Mouse (Mus musculus) kidney, adult 2 months (tissue): ENCODE measurements around the gene Sbp. TPM values are rescaled to one million over a fixed set of nuclear protein-coding genes. Genes with fewer than 3 reads are reported as not detected.

ENCODE experiments used
- DNase-seq: peaks from one replicate; pipeline ENCODE4 v3.0.0; 2021
- H3K27ac ChIP-seq: fragments of 200-500 bp; 2 replicates; pipeline ENCODE4 v1.5.1; 2012; ENCODE audit warnings: low read depth, low read length, control low read depth, inconsistent platforms; ENCODE audit not compliant: insufficient read depth
- H3K27me3 ChIP-seq: fragments of 200-500 bp; replicated peaks from 2 replicates; pipeline ENCODE4 v1.6.1; 2012; ENCODE audit warnings: mild to moderate bottlenecking, moderate library complexity, low read length, inconsistent platforms; ENCODE audit not compliant: control insufficient read depth, insufficient read depth
- H3K36me3 ChIP-seq: fragments of 200-500 bp; 2 replicates; pipeline ENCODE4 v1.6.1; 2012; ENCODE audit warnings: mild to moderate bottlenecking, moderate library complexity, low read length, inconsistent platforms; ENCODE audit not compliant: control insufficient read depth, insufficient read depth
- H3K4me1 ChIP-seq: fragments of 200-500 bp; 2 replicates; pipeline ENCODE4 v1.6.1; 2011; ENCODE audit warnings: low read length; ENCODE audit not compliant: control insufficient read depth, insufficient read depth
- H3K4me3 ChIP-seq: fragments of 200-500 bp; 2 replicates; pipeline ENCODE4 v1.5.1; 2011; ENCODE audit warnings: mild to moderate bottlenecking, low read depth, low read length, control low read depth; ENCODE audit not compliant: insufficient read depth
- CTCF ChIP-seq: fragments of 200-500 bp; conservative IDR thresholded peaks from 2 replicates; pipeline ENCODE4 v1.5.1; 2011; ENCODE audit warnings: low read depth, mild to moderate bottlenecking, control low read depth, low read length, moderate library complexity, mixed read lengths; ENCODE audit not compliant: insufficient read depth, insufficient read length
- POLR2A ChIP-seq: fragments of 200-500 bp; IDR thresholded peaks from one replicate; pipeline ENCODE4 v1.6.1; 2011; ENCODE audit warnings: low read depth, low read length, control low read depth
- WGBS: fragments of 180-500 bp; shearing (Covaris S2); methylation state at CpG from one replicate; pipeline ENCODE4 v1.1.7; 2018; 5-methylcytosine and 5-hydroxymethylcytosine counted together
- polyA plus RNA-seq: library from polyadenylated mRNA; depleted of rRNA; stranded (reverse); fragments of >200 nt; gene quantifications from 2 replicates; pipeline ENCODE4 v1.2.3, GENCODE M21; 2012

The Sbp gene
- polyA plus RNA-seq, 1 experiment = not detected

DNA sequence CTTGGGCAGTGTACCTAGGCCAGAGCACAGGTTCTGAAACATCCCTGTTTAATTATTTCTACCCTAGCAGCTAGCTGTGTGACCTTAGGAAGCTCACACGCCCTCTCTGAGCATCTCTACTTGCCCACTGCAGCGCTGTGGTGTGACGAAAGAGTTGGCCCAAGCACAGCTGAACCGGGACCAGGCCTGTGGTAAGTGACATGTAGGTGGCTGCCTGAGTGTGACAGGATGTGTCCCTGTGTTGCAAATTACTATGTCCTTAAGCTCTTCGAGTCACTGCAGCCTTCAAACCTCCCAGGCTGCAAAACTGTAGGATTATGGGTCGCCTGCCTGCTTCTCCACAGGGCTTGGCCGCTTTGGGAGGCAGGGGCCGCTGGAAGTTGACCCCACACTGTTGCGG, 29.8 kb downstream of the Sbp start:
- Histone ChIP-seq H3K4me3 (no peak overlapping the region), H3K36me3 (no peaks in the 10 kb centered on the region), H3K4me1 (peaks cover 7% of the 10 kb centered on the region), H3K27me3 (no peaks in the 10 kb centered on the region), H3K27ac (no peak overlapping the region)
- DNase-seq = no peak
- 88% methylated on average over 9 of the region's 9 CpGs for WGBS
- TF ChIP-seq CTCF (no peak), POLR2A (no peak)

- no peak overlapping the region for H3K27ac ChIP-seq
- no peaks in the 10 kb centered on the region for H3K4me1 ChIP-seq
- DNase-seq = peak; percentile 52
- H3K36me3 ChIP-seq = no peaks in the 10 kb centered on the region
- H3K4me3 ChIP-seq = no peak overlapping the region
- no peak for TF ChIP-seq CTCF
- TF ChIP-seq POLR2A = no peak
- WGBS = 70% methylated on average over 4 of the region's 4 CpGs
- no peaks in the 10 kb centered on the region for H3K27me3 ChIP-seq
Measured at GRCm38 (mm10) chr17:23976665-23977064, 35.2 kb downstream of the Sbp start.

DNA sequence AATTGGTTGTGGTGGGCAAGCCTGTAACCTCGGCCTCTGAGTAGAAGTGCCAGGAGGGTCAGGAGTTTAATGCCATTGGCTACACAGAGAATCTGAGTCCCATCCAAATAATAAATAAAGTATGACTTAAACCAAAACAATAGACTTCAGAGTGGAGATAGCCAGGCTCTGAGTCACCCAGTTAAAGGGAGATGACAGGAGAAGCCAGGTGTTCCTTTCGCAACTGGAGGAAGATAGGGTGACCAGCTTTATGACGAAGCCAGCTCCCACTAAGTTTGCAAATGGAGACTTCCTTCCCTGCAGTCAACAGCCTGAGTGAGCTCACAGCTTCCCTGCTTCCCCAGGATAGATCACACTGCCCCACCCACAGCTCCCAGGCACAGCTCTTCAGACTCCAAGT, 38.0 kb downstream of the Sbp start:
- no peaks in the 10 kb centered on the region for H3K27me3 ChIP-seq
- H3K27ac ChIP-seq = no peak overlapping the region
- H3K36me3 ChIP-seq = no peaks in the 10 kb centered on the region
- H3K4me1 ChIP-seq = 0 out of 2 replicates have a peak, but pooled peaks cover 3% of the 10 kb centered on the region
- 67% methylated on average over 3 of the region's 3 CpGs for WGBS
- no peak for TF ChIP-seq POLR2A
- TF ChIP-seq CTCF = no peak
- H3K4me3 ChIP-seq = no peak overlapping the region
- no peak for DNase-seq

DNA sequence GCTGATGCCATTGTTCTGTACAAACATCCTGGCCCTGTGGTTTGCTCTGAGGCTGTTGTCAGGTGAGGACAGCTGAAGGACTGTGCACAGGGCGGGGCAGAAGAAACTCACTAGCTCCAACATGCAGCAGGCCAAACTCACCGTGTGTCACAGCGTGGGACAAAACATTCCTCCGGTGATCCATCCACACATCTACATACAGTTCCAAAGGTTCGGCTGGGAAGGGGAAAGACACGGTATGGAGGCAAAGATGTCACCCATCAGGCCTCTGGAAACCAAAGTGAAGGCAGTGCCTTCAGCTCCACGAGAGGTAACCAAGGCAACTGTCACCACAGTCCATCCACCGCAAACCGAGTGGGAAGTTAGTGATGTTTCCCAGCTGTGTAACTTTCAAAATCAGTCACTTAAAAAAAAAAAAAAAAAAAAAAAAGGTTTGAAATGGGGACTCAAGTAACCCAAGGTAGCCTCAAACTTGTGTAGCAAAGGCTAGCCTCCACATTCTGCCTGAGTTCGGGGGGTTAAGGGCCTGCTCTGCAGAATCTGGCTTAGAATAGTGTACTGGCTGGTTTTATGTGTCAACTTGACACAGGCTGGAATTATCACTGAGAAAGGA, 38.9 kb downstream of the Sbp start, which contains the start of gene Prss30:
Prss30 (minus strand) TSS at position 270 of the 613 bp plus-strand sequence.
- H3K27me3 ChIP-seq = no peaks in the 10 kb centered on the region
- TF ChIP-seq CTCF = no peak
- TF ChIP-seq POLR2A = no peak
- H3K27ac ChIP-seq = no peak within 1 kb of the TSS
- H3K36me3 ChIP-seq = no peaks in the 10 kb centered on the region
- H3K4me3 ChIP-seq = no peak within 1 kb of the TSS
- 0 out of 2 replicates have a peak, but pooled peaks cover 3% of the 10 kb centered on the region for H3K4me1 ChIP-seq
- DNase-seq = peak; percentile 23
- WGBS = 69% methylated on average over 10 of the region's 10 CpGs

DNA sequence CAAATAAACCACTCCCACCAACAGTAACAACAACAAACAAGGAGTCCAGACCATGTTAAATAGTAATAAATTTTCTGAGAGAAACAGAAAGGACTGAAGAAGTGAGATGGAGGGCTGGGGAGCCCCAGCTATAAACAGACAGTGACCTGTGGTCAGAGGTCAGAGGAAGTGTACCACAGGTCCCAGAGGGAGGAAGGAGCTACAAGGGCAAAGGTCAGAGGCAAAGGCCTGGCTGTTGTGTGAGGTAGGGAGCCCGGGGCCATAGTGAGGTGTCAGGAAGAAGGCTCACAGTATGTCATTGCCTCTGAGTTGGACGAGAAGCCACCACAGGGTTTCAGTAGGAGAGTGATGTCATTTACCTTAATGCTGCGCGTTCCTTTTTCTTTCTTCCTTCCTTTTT, 41.4 kb downstream of the Sbp start:
- H3K36me3 ChIP-seq = no peaks in the 10 kb centered on the region
- TF ChIP-seq POLR2A (no peak), CTCF (no peak)
- DNase-seq = peak; percentile 55
- H3K27ac ChIP-seq = no peak overlapping the region
- no peaks in the 10 kb centered on the region for H3K27me3 ChIP-seq
- no peak overlapping the region for H3K4me3 ChIP-seq
- H3K4me1 ChIP-seq = 0 out of 2 replicates have a peak, but pooled peaks cover 3% of the 10 kb centered on the region
- WGBS = 47% methylated on average over 4 of the region's 4 CpGs

GRCm38 (mm10) chr17:23984989-23985388, 43.5 kb downstream of the Sbp start:
- TF ChIP-seq CTCF (no peak), POLR2A (no peak)
- 86% methylated on average over 1 of the region's 1 CpGs for WGBS
- Histone ChIP-seq H3K4me1 (0 out of 2 replicates have a peak, but pooled peaks cover 3% of the 10 kb centered on the region), H3K27me3 (no peaks in the 10 kb centered on the region), H3K36me3 (no peaks in the 10 kb centered on the region), H3K27ac (no peak overlapping the region), H3K4me3 (no peak overlapping the region)
- DNase-seq = no peak

DNA sequence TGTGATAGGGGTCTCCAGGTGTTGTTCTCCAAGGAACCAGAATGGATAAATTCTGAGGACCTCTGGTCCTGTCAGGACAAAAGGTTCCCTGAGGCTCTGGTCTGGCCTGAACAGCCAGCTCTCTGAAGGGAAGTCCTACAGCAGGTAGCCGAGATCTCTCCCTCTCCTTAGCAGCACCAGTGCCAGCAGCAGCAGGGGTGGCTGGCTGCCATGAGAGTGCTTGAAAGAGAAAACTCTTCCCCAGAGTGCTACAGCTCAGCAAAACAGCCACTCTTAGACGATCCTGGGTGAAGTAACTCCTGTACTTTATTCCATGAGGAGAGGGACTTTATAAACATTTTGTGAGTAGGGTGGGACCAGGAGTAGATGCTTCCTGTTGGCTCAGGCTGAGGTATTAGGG, 48.3 kb downstream of the Sbp start:
- Histone ChIP-seq H3K4me1 (peaks cover 9% of the 10 kb centered on the region), H3K27ac (no peak overlapping the region), H3K4me3 (no peak overlapping the region), H3K27me3 (no peaks in the 10 kb centered on the region), H3K36me3 (no peaks in the 10 kb centered on the region)
- DNase-seq = no peak
- TF ChIP-seq CTCF = no peak
- TF ChIP-seq POLR2A = no peak
- 33% methylated on average over 2 of the region's 2 CpGs for WGBS
